Mouse (Mus musculus): Measurements from ENCODE around the gene Cfi. TPM values are rescaled to one million over a fixed set of nuclear protein-coding genes. Genes with fewer than 3 reads are reported as not detected.

Cfi gene
- total RNA-seq (2021), result 10 to 100 TPM in 1 of 2 experiments, 1 to 10 TPM in 1; 2.7 to 50.2 TPM
- long read RNA-seq, experiment 1, transcript Cfi-201 (14 exons, 2,079 nt), result major isoform, 27 of 47 reads
- long read RNA-seq, experiment 1, partial matches to known transcripts, result 4 of 47 reads
- long read RNA-seq, experiment 1, other reads (novel, unspliced or antisense), result 16 of 47 reads
- long read RNA-seq, experiment 2, transcript Cfi-201 (14 exons, 2,079 nt), result major isoform, 5 of 5 reads
- long read RNA-seq, experiment 2, partial matches to known transcripts, result 0 of 5 reads
- long read RNA-seq, experiment 2, other reads (novel, unspliced or antisense), result 0 of 5 reads

- DNase-seq (ENCODE audit: low spot score in 2 of 2), result no peak
These were observed at the start of gene Cfi for GRCm38 (mm10) chr3:129835388-129835934. TSS of gene Cfi (plus strand) at chr3:129835884.

- no peak for DNase-seq (ENCODE audit: low spot score in 2 of 2)
These were observed 41.9 kb upstream of the Cfi start for GRCm38 (mm10) chr3:129793801-129794200.

GRCm38 (mm10) chr3:129797341-129797740, 38.3 kb upstream of the Cfi start:
- no peak for DNase-seq (ENCODE audit: low spot score in 2 of 2)

GRCm38 (mm10) chr3:129798551-129798950, 37.1 kb upstream of the Cfi start:
- DNase-seq (ENCODE audit: low spot score in 2 of 2), result no peak

GRCm38 (mm10) chr3:129799011-129799410, 36.7 kb upstream of the Cfi start:
- no peak for DNase-seq (ENCODE audit: low spot score in 2 of 2)

- no peak for DNase-seq (ENCODE audit: low spot score in 2 of 2)
These were observed 31.9 kb upstream of the Cfi start, which contains the start of gene Lrit3 for GRCm38 (mm10) chr3:129803765-129804164. TSS of gene Lrit3 (minus strand) at chr3:129804030.

GRCm38 (mm10) chr3:129820847-129821246, 14.8 kb upstream of the Cfi start:
- DNase-seq (ENCODE audit: low spot score in 2 of 2), result no peak

- no peak for DNase-seq (ENCODE audit: low spot score in 2 of 2)
These were observed 13.9 kb upstream of the Cfi start for GRCm38 (mm10) chr3:129821736-129822135.

GRCm38 (mm10) chr3:129822206-129822775, 13.4 kb upstream of the Cfi start, which contains the start of gene Rrh:
TSS of gene Rrh (minus strand) at chr3:129822587.
- DNase-seq (ENCODE audit: low spot score in 2 of 2), result no peak

- no peak for DNase-seq (ENCODE audit: low spot score in 2 of 2)
These were observed 12.4 kb upstream of the Cfi start for GRCm38 (mm10) chr3:129823293-129823692.

- no peak for DNase-seq (ENCODE audit: low spot score in 2 of 2)
These were observed 11.5 kb upstream of the Cfi start for GRCm38 (mm10) chr3:129824146-129824545.

GRCm38 (mm10) chr3:129824891-129825290, 10.8 kb upstream of the Cfi start:
- no peak for DNase-seq (ENCODE audit: low spot score in 2 of 2)

GRCm38 (mm10) chr3:129826691-129827090, 9.0 kb upstream of the Cfi start:
- DNase-seq (ENCODE audit: low spot score in 2 of 2), result no peak

- DNase-seq (ENCODE audit: low spot score in 2 of 2), result no peak
These were observed 8.0 kb upstream of the Cfi start for GRCm38 (mm10) chr3:129827691-129828090.

GRCm38 (mm10) chr3:129830626-129831025, 5.1 kb upstream of the Cfi start:
- DNase-seq (ENCODE audit: low spot score in 2 of 2), result peak in 1 of 2 experiments; percentile 24

- peak; percentile 84 to 86 for DNase-seq (ENCODE audit: low spot score in 2 of 2)
These were observed 4.6 kb upstream of the Cfi start, which contains the start of gene Gar1 for GRCm38 (mm10) chr3:129831035-129831568. TSS of gene Gar1 (minus strand) at chr3:129831396.

- no peak for DNase-seq (ENCODE audit: low spot score in 2 of 2)
These were observed 490 bp downstream of the Cfi start for GRCm38 (mm10) chr3:129836051-129836697.

GRCm38 (mm10) chr3:129836965-129837364, 1.3 kb downstream of the Cfi start:
- DNase-seq (ENCODE audit: low spot score in 2 of 2), result no peak

GRCm38 (mm10) chr3:129838017-129838416, 2.3 kb downstream of the Cfi start:
- no peak for DNase-seq (ENCODE audit: low spot score in 2 of 2)

- no peak for DNase-seq (ENCODE audit: low spot score in 2 of 2)
These were observed 10.2 kb downstream of the Cfi start for GRCm38 (mm10) chr3:129845868-129846267.

- DNase-seq (ENCODE audit: low spot score in 2 of 2), result no peak
These were observed 11.2 kb downstream of the Cfi start for GRCm38 (mm10) chr3:129846846-129847245.

GRCm38 (mm10) chr3:129862592-129862991, 26.9 kb downstream of the Cfi start:
- no peak for DNase-seq (ENCODE audit: low spot score in 2 of 2)
